Mouse (Mus musculus): Measurements from ENCODE around the gene Slc10a4.

Gene Slc10a4

GRCm38 (mm10) chr5:73023801-73024200 lies 17.1 kb downstream of the Slc10a4 start:
- DNase-seq = no peak

GRCm38 (mm10) chr5:73028646-73029045 lies 22.0 kb downstream of the Slc10a4 start:
- no peak for DNase-seq

GRCm38 (mm10) chr5:73032481-73032880 lies 25.8 kb downstream of the Slc10a4 start:
- no peak for DNase-seq

- DNase-seq = no peak
Observed at GRCm38 (mm10) chr5:73044055-73044454, 37.4 kb downstream of the Slc10a4 start.

GRCm38 (mm10) chr5:73047651-73048245 lies 41.1 kb downstream of the Slc10a4 start:
- DNase-seq = no peak

- no peak for DNase-seq
Observed at GRCm38 (mm10) chr5:73053933-73054332, 47.2 kb downstream of the Slc10a4 start.

- DNase-seq = no peak
Observed at GRCm38 (mm10) chr5:73056457-73056856, 49.8 kb downstream of the Slc10a4 start.

GRCm38 (mm10) chr5:73056937-73057336 lies 50.3 kb downstream of the Slc10a4 start:
- DNase-seq = no peak

- no peak for DNase-seq
Observed at GRCm38 (mm10) chr5:73061506-73062155, 54.9 kb downstream of the Slc10a4 start.
